Mouse (Mus musculus): ENCODE measurements around the gene Gigyf1.

- TF ChIP-seq CTCF (IDR thresholded peaks at IDR 0.05; ENCODE audit: extremely low read depth, insufficient read length, insufficient replicate concordance, low read depth, low read length) = no peak
- TF ChIP-seq POLR2A (IDR thresholded peaks at IDR 0.05; ENCODE audit: low read depth, low read length) = no peak
Observed at GRCm38 (mm10) chr5:137514811-137515210, 3.5 kb upstream of the Gigyf1 start.
